In the genomic region with DNA sequence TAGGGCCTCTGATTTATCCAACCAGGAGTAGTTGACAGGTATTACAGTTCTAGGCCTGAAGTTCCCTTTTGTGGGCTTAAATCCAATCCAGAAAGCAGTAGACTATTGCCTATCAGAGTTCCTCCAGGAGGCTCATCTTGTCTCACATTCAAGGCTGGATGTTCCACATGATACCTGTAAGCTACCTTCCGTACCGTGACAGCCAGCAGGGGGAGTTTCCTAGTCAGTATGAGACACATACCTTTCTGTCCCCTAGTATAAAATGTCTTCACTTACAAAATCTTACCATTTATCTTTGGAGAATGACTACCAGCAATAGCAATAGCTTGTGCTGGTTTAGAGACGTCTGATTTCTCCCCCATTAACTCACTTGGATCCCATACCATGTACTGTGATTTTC, we compare ENCODE assay signal across 27 mouse cellular contexts. TPM values are rescaled to one million over a fixed set of nuclear protein-coding genes. Genes with fewer than 3 reads are reported as not detected.
DNase-seq lines count a peak whose midpoint lies in the region; TF ChIP-seq lines count a peak whose summit lies in the region.
"Had no signal": no experiment of that assay in that cellular context is flagged by ENCODE, and none has a peak within 500 bp of the region (broad histone marks: within the 10 kb centered on the region; RNA-seq: fewer than 3 reads in every experiment).

No protein-coding gene starts in this region.

- H3K9me3 ChIP-seq in ES-E14 (ENCODE audit: control insufficient read depth, insufficient read depth, low read depth, low read length) = no peaks in the 10 kb centered on the region
- H3K9me3 ChIP-seq: embryonic facial prominence, embryonic 15.5 days; forebrain, embryonic 10.5 days; forebrain, embryonic 15.5 days; heart, embryonic 10.5 days; hindbrain, embryonic 12.5 days had no signal

- no peaks in the 10 kb centered on the region for H3K36me3 ChIP-seq in ES-E14 (ENCODE audit: control insufficient read depth, insufficient read depth, low read length, poor library complexity, severe bottlenecking)
- H3K36me3 ChIP-seq in splenic B cell, adult 2 months (ENCODE audit: control insufficient read depth, insufficient read depth, low read length, poor library complexity, severe bottlenecking) = no peaks in the 10 kb centered on the region
- H3K36me3 ChIP-seq: embryonic facial prominence, embryonic 15.5 days; forebrain, embryonic 10.5 days; forebrain, embryonic 15.5 days; heart, embryonic 10.5 days; hindbrain, embryonic 12.5 days had no signal

- no peak overlapping the region for H3K27ac ChIP-seq in ES-E14 (ENCODE audit: insufficient read depth, low read depth, low read length, poor library complexity, severe bottlenecking)
- H3K27ac ChIP-seq: embryonic facial prominence, embryonic 15.5 days; forebrain, embryonic 10.5 days; forebrain, embryonic 15.5 days; heart, embryonic 10.5 days; hindbrain, embryonic 12.5 days had no signal

- H3K4me1 ChIP-seq in ES-E14 (ENCODE audit: control insufficient read depth in 2 of 2, insufficient read depth in 2 of 2, low read length in 2 of 2, poor library complexity in 1 of 2) = no peaks in the 10 kb centered on the region
- H3K4me1 ChIP-seq: embryonic facial prominence, embryonic 15.5 days; forebrain, embryonic 10.5 days; forebrain, embryonic 15.5 days; heart, embryonic 10.5 days; hindbrain, embryonic 12.5 days had no signal

- DNase-seq in kidney, postnatal 10 days = peak; percentile 10
- no peak for DNase-seq in kidney, adult 18-20 months
- peak; percentile 25 for DNase-seq in thymus, postnatal 4 days
- DNase-seq in thymus, postnatal 36 days = no peak
- DNase-seq in ES-E14 (ENCODE audit: low read depth, low spot score) = peak; percentile 9
- peak; percentile 11 for DNase-seq in splenic B cell, adult 2 months (ENCODE audit: low read depth, low spot score)
- DNase-seq in retina, embryonic 14.5 days (ENCODE audit: low spot score) = no peak
- DNase-seq in left cerebral cortex, adult 9 months (ENCODE audit: low spot score in 2 of 2) = no peak
- DNase-seq: adrenal gland, adult 8-10 months; adrenal gland, postnatal 36 days; B cell, adult 2 months; cerebellum, adult 8-10 months; cerebellum, postnatal 14 days; embryo, embryonic 11 days; gastrocnemius, postnatal 10 days; heart, adult 18-20 months; heart, postnatal 10 days; heart, postnatal 4 days had no signal

- no peak overlapping the region for H3K9ac ChIP-seq in ES-E14 (ENCODE audit: insufficient read depth, low read depth, low read length, poor library complexity, severe bottlenecking)
- H3K9ac ChIP-seq: embryonic facial prominence, embryonic 15.5 days; forebrain, embryonic 15.5 days; hindbrain, embryonic 12.5 days had no signal

- no peak overlapping the region for H3K4me3 ChIP-seq in ES-E14 (ENCODE audit: insufficient read depth in 1 of 2, low read depth in 1 of 2, low read length in 2 of 2, poor library complexity in 1 of 2, severe bottlenecking in 1 of 2)
- H3K4me3 ChIP-seq: embryonic facial prominence, embryonic 15.5 days; erythroblast, embryonic 14.5 days; forebrain, embryonic 10.5 days; forebrain, embryonic 15.5 days; heart, embryonic 10.5 days; hindbrain, embryonic 12.5 days had no signal

- no peaks in the 10 kb centered on the region for H3K27me3 ChIP-seq in splenic B cell, adult 2 months (ENCODE audit: control insufficient read depth, insufficient read depth, low read length, poor library complexity, severe bottlenecking)
- H3K27me3 ChIP-seq: embryonic facial prominence, embryonic 15.5 days; forebrain, embryonic 15.5 days; hindbrain, embryonic 12.5 days had no signal

- in situ Hi-C loops in ES-E14 (cut with MboI; ENCODE audit: low sequenced_read_pairs in 2 of 2, unreplicated experiment in 2 of 2) = no loop called here

TF ChIP-seq in ES-E14, 5 proteins besides CTCF, POLR2A, EP300 and RAD21:
- no peak for TF ChIP-seq MAFK (IDR thresholded peaks at IDR 0.05; ENCODE audit: insufficient read depth, low read depth, low read length)
- no peak for TF ChIP-seq ZNF384 (IDR thresholded peaks at IDR 0.05; ENCODE audit: low read depth, low read length)
- no peak for TF ChIP-seq CHD2 (IDR thresholded peaks at IDR 0.05; ENCODE audit: low read depth, low read length)
- no peak for TF ChIP-seq ZC3H11A (IDR thresholded peaks at IDR 0.05; ENCODE audit: borderline replicate concordance, low read depth, low read length)
- TF ChIP-seq HCFC1 (IDR thresholded peaks at IDR 0.05; ENCODE audit: borderline replicate concordance, insufficient read depth, low read length) = no peak

RNA-seq across cellular contexts. Expression of gene Gpc5, which starts 56.8 kb away (rescaled TPM):
- total RNA-seq in ES-E14 (2012; rRNA removed) = 0.37 and 0.40 TPM in 2 replicates
- total RNA-seq: common myeloid progenitor, adult 5-6 weeks; gastrocnemius, postnatal 4 days; heart, adult 18-20 months; heart, postnatal 10 days; heart, postnatal 4 days; MEL had no signal

Comparison
In these comparisons a context has a peak if more than half of its experiments do, and no peak if none do; other contexts are left out.
1. DNase-seq: peak in kidney, postnatal 10 days (single experiment), thymus, postnatal 4 days (single experiment), ES-E14 (single experiment) and splenic B cell, adult 2 months (single experiment); none in kidney, adult 18-20 months (single experiment), thymus, postnatal 36 days (0 of 2), retina, embryonic 14.5 days (single experiment) and left cerebral cortex, adult 9 months (0 of 2).